Mouse (Mus musculus): ENCODE data around the gene A430033K04Rik.
A peak's percentile ranks its signal among the peaks of the same experiment; 100 is the strongest.

Gene A430033K04Rik

DNA sequence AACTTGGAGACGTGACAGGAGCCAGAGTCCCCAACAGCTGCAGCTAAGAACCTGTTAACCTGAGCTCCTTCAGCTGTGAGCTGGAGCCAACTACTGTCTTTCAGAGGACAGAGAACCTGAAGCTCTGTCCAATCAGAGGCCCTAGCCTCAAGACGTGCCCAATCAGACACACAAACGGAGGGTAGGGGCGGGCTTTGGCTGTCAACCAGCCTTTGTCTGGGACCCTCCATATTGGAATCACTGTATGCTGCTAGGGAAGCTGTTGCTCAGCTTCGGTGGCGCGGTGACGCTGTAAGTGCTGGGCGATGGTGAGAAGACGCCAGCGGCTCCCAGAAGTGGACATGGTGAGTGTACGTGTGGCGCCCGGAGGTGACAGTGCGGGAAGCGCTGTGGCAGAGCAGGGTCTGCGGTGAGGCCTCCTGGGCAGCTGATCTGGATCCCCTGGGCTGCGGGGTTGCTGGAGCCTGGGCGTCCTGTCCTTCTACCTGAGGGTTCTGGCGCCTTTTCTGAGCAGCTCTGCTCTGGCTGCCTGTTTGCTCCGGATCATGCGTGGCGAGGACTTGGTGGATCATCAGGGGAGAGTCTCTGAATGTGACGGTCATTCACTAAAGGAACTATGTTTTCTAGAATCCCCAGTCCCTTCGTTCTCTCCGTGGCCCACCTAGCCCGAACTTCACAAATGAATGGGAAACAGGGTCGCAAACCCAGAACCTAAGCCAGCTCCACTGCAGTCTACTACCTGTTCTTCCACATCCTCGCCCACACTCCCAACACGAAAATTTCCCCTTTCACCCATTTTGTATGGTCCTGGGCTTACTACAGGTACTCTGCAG, at the start of gene A430033K04Rik:
Gene A430033K04Rik, plus strand, starts transcription at position 215 of the 833 bp plus-strand sequence.
- DNase-seq (ENCODE audit: inconsistent age in 2 of 2, low spot score in 1 of 2): peak; percentile 93 to 98

DNA sequence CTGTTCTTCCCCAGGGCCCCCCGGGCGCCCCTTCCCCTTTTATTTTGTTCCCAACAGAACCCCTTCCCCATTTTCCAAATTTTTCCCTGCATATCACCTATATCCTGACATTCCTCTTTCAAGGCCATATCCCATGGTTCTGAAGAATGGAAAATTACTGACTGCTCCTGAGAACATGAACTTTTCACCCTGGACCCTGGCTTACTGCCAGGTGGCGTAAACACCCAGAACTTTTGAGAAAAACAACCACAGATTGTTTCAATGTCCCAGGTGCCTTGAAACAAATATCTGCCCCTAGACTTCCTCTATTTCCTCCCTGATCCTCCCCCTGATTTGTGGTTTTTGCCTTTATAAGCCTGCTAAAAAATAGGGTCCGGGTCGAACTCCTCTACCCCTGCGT, 35.3 kb upstream of the A430033K04Rik start:
- no peak for DNase-seq (ENCODE audit: inconsistent age in 2 of 2, low spot score in 1 of 2)

DNA sequence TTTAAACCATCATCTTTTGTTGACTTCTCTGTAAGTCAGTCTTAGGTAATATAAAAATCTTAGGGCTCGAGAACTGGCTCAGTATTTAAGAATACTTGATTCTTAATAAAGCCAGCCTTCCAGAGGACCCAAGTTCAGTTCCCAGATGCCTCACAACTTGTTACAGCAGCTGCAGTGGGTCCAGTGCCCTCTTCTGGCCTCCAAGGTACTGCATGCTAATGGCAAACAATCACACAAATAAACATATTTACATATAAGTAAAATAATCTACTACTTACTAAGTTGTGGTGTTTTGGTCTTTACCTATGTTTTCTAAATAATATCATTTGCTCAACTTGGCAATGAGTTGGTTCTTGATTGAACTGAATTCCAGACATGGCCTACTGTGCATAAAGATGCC, 4.3 kb upstream of the A430033K04Rik start:
- no peak for DNase-seq (ENCODE audit: inconsistent age in 2 of 2, low spot score in 1 of 2)

DNA sequence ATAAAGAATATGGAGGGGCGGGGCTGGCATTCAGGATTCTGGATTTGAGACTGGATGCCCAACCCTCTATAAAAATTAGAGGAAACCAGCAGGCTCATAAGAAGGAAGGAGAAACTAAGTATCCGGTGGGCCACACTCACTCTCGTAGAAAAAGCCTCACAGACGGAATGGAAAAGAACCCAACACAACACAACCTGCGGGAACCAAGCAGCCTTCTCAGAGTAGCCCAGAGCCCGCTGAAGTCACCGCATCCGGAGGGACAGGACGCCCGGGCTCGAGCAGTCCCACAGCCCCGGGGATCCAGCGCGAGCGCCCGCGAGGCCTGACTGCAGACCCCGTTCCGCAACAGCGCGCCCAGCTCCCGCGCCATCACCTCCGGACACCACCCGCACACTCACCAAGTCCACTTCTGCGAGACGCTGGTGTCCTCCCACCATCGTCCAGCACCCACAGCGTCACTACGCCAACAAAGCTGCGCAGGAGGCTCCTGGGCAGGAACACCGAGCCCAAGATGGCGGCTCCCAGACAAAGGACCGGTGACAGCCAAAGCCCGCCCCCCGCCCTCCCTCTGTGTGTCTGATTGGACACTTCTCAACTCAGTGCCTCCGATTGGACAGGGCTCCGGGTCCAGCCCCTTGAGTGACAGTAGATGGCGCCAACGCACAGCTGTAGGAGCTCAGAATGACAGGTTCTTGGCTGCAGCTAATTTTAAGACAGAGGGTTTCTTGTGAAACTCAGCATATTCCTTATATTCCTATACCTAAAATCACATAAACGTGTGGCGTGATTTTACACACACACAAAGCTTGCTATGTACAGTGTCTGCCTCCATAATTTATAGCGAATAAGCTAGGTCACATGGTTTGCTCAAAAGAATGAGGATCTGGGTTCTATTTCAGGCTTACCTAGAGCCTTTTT, 3.2 kb upstream of the A430033K04Rik start, which contains the start of gene Zfp68:
Gene Zfp68, minus strand, starts transcription at position 551 of the 918 bp plus-strand sequence.
- peak; percentile 93 to 97 for DNase-seq (ENCODE audit: inconsistent age in 2 of 2, low spot score in 1 of 2)

DNA sequence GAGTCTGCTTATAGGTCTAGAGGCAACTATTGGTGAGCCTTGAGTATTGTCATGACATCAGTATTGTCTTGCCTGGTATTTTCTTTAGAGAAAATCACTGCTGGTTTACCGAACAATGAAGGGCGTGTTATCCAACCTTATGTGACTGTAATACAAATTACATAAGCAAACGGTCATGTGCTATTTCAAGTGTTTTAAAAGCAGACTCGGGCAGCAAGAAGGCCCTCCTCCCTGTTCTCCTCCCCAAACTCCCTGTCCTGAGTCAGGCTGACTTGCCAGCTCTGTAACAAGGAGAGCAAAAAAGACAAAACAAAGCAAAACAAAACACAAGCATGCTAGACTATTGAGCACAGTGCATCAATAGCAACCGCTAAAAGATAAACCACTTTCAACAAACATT, 1.8 kb upstream of the A430033K04Rik start:
- no peak for DNase-seq (ENCODE audit: inconsistent age in 2 of 2, low spot score in 1 of 2)

DNA sequence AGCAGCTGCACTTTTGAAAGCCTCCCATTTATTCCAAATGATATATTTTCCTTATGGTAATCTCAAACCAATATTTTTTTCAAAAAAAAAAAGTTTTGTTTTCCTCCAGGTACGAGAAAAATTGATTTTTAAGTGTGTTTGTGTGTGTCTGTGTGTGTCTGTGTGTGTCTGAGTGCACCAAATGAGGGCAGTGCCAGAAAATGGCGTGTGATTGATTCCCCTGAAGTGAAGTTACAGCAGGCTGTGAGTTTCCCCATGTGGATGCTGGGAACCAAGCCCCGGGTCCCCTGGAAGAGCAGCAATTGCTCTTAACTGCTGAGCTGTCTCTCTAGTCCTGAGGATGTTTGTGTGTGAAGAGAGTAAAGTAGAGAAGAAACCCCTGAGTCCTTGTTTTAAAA, 818 bp downstream of the A430033K04Rik start:
- no peak for DNase-seq (ENCODE audit: inconsistent age in 2 of 2, low spot score in 1 of 2)

DNA sequence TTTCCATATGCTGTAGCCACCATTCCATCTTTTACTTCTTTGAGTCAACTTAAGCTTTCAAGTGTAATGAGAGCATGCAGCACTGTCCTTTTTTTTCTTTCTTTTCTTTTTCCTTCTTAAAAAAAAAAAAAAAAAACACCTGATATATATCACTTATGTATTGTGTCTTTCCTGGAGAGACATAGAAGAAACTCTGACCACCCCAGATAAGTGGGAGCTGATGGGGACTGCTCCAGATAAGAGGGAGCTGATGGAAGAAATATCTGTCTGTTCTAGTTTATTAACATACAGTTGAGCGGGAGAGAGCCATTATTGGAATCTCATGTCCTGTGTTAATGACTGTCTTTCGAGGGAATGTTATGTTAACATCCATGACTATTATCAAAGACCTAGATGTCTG, 13.8 kb downstream of the A430033K04Rik start:
- DNase-seq (ENCODE audit: inconsistent age in 2 of 2, low spot score in 1 of 2): no peak

DNA sequence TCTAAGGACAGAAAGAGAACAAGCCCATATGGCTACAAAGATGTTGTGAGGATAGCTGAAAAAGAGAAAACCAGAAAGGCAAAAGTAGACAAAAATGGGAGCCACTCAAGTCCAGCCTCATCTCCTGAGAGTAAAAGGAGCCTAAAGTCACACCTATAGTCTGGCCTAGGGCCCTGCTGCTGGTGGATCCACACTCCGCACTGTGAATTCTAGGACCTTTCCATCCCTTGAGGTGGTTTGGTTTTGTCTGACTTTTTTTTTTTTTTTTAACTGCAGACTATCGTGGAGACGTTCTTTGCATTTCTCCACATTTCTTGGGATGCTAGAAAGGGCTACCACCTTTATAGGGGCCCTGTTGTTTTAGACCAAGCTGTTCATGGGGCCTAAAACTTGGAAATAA, 18.4 kb downstream of the A430033K04Rik start:
- DNase-seq (ENCODE audit: inconsistent age in 2 of 2, low spot score in 1 of 2): no peak

DNA sequence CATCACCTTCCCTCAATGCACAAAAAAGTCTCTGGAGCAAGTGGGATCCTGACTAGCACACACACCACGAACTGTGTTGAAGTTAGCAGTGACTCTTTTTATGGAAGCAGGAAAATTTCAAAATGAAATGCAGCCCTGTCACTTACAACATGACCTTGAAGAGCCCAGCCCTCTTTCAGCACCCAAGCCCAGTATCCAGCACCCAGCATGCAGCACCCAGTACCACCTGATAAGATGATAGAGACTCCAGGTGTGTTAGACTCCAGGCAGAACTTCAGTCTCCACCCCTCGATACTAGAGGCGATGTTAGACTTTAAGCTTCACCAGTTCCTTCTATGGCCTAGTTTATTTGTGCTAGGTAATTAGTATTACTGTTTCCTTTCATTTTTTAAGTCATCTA, 19.1 kb downstream of the A430033K04Rik start:
- DNase-seq (ENCODE audit: inconsistent age in 2 of 2, low spot score in 1 of 2): no peak

DNA sequence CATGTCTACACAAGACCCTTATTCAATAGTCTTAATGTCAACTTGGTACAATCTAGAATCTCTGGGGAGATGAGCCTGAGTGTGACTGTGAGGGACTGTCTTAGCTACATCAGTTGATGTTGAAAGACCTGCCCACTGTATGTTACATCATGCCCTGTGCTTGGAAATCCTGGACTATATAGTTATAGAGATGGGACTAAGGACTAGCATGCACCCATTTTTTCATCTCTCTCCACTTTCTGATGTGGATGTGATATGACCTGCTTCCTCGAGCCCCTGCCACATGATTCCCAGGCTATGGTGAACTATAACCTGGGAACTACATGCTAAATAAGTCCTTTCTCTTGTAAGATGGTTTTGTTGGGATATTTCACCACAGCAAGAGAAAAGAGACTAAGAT, 30.3 kb downstream of the A430033K04Rik start:
- DNase-seq (ENCODE audit: inconsistent age in 2 of 2, low spot score in 1 of 2): no peak

DNA sequence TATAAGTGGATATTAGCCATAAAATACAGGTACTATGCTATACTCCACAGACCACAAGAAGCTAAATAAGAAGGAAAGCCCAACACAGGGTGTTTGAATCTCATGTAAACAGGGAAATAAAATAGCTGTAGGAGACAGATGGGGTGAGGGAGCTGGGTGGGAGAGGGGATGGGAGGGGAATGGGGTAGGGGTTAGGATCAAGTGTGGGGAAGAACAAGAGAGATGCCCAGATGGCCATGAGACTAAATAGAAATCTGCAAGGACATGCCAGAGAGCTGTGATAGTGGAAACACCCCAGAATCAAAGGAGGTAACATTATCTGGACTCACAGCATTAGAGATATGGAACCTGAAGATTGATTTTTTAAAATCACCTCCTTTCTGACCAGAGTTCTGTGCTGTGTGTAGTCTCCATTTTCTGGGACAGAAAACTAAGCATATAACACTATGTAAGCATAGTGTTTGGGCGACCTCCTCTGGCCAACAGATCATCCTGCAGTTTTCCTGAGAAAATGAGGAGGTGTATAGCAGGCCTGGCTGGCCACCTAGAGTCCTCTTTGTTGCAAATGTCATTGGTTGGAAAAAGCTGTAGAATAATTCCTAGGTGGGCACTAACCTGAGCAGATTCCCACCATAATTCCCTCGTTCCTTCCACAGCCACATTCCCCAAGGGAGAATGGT, 34.0 kb downstream of the A430033K04Rik start:
- DNase-seq (ENCODE audit: inconsistent age in 2 of 2, low spot score in 1 of 2): peak; percentile 23 to 68

DNA sequence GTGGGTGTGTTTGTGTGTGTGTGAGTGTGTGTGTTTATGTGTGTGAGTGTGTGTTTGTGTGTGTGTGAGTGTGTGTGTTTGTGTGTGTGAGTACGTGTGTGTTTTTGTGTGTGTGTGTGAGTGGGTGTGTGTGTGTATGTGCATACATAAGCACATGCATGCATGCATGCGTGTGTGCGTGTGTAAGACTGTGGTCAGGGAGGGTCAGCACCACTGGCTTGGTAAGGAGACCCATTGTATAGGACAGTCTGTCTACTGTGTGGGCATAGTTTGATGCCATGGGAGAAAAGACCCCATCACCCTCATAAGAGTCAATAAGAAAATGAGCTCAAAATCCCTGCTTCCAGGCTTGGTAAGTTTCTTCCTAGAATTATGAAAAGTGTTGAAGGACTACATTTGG, 34.7 kb downstream of the A430033K04Rik start:
- DNase-seq (ENCODE audit: inconsistent age in 2 of 2, low spot score in 1 of 2): no peak

DNA sequence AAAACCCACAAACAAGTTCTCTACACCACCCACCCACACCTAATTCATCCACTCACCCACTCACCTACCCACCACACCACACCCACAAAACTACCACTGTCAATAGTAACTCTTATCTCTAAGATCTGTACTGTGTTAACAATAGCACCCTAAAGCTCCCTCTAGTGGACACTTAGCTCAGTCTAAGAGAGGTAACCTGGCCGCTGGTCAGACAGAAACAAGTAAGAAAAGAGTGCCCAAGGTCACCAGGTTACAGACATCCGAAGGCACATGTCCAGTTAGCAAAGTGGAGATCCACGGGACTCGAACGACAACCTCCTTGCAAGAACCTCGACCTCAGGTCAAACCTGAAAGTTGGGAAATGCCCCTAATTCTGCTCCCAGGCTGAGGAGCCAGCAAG, 35.2 kb downstream of the A430033K04Rik start:
- DNase-seq (ENCODE audit: inconsistent age in 2 of 2, low spot score in 1 of 2): peak; percentile 14 to 78

DNA sequence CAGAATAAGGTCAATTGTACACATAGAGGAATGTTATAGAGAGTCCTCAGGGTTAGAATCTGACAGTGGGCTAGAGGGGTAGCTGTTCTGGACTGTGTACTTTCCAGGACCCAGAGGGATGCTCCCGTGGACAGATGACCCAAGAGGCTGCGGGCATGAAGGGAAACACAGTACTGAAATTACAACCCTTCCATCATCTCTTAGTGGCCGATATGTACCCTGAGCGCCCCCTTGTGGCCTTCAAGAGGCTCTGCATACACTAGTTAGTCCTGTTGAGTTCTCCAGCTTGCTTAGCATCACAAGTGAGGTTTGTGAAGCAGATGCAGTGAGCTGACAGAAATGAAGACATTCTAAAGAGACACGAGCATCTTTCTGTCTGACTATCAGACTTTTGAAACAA, 36.3 kb downstream of the A430033K04Rik start:
- peak; percentile 30 to 70 for DNase-seq (ENCODE audit: inconsistent age in 2 of 2, low spot score in 1 of 2)

DNA sequence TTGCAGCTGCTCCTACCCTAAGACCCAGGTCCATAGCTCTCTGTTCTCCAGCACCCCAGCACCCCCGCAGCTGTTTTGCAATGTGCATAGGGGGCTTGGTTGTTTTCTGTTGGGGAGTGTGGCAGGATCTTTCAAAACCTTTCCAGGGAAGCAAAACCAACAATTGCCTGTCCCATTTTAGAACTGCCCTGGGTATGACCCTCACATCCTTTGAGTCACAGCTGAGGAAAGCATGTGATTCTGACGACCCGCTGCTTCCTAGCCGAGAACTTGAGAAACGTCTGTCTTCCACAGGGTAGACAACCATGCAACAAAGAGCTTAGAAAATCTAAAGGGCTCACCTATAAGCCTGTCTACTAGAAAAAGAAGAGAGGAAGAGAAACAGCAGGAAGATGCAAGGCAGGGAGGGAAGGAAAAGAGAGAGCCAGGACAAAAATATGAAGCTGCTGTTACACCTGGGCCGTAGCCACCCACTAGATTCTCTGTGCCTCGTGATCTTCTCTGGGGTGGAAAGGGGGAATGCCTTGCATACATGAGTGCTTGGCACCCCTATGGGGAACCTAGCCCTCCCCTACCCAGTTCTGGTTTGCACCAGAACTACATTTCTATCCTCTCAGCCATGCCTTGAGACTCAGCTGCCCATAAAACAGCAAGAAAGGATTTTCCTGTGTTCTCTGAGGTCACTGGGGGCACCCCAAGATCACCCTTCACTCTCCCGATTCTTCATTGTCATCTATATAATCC, 60.5 kb downstream of the A430033K04Rik start:
- DNase-seq (ENCODE audit: inconsistent age in 2 of 2, low spot score in 1 of 2): peak; percentile 11 to 36

DNA sequence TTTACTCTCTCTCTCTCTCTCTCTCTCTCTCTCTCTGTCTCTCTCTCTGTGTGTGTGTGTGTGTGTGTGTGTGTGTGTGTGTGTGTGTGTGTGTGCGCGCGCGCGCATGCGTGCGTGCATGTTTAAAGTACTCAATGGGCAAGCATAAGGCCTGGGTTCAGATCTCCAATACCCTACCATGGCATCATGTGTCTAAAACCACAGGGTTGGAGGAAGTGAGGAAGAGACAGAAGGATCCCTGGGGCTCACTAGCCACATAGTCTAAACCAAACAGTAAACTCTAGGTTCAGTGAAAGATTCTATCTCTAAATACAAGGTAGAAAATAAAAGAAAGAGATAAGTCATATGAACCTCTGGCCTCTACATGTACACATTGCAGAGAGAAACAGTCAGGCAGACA, 61.2 kb downstream of the A430033K04Rik start:
- DNase-seq (ENCODE audit: inconsistent age in 2 of 2, low spot score in 1 of 2): no peak

DNA sequence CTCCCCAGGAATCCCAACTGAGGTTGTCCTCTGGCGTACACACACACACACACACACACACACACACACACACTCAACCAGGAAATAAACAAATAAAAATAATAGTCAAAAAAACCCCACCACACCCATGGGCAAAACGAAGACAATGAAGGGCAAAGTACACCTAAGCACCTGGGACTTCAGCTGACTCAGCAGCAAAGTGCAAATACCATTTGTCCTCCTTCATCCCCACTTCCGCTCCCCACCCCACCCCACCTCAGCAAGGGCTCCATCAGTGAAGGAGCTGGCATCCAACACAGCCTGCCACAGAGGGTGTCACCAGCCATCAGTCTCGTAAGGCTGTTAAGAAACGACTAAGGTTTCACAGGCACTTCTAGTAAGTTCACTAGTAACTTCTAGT, 64.8 kb downstream of the A430033K04Rik start:
- DNase-seq (ENCODE audit: inconsistent age in 2 of 2, low spot score in 1 of 2): no peak

DNA sequence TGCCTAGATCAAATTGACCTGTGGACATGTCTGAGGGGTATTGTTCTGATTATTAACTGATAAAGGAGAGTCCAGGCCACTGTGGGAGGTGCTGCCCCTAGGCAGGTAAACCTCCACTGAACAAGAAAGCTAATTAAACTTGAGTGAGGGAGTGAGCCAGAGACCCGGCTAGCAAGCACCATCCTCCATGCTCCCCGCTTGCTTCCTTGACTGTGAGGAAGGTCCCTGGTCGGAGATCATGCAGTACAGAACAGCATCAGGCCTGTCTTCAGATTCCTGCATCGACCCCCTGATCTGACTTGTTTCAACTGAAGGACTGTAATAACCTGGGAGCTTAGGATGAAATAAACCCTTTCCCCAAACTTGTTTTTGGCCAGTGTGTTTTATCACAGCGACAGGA, 66.6 kb downstream of the A430033K04Rik start:
- DNase-seq (ENCODE audit: inconsistent age in 2 of 2, low spot score in 1 of 2): no peak

DNA sequence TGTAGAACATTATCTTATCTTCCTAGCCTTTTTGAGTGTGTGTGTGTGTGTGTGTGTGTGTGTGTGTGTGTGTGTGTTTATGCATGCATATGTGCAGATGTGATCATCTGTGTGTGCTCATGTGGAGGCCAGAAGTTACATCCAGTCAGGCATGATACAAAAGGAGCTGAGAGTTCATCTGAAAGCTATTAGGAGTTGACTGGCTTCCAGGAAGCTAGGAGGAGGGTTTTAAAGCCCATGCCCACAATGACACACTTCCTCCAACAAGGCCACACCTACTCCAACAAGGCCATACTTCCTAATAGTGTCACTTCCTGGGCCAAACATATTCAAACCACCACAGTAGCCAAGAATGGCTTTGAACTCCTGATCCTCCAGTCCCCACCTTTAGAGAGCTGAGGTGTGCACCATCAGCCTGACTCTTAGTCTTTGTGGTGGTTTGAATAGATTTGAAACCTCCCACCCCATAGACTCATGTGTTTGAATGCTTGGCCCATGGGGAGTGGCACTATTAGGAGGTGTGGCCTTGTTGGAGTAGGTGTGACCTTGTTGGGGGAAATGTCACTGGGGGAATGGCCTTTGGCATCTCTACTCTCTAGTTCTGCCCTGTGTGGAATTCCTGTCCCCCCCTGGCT, 70.4 kb downstream of the A430033K04Rik start:
- no peak for DNase-seq (ENCODE audit: inconsistent age in 2 of 2, low spot score in 1 of 2)

DNA sequence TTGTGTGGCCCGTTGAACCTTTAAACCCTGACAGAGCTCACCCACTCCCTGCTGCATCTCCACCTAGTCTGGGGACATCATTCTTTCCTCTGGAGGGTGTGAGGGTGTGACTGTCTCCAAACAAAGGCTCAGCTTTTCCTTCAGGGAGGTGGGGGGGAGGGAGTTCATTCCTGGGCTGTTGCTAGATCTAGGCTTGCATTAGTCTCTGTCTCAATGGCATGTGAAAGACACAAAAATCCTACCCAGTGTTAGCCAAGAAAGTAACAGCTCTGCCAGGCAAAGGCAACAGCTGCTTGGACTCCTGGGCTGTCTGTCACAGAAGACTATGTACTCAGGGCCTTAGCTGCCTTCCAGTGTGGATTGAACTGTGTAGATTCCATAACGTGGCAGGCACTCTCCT, 71.4 kb downstream of the A430033K04Rik start:
- DNase-seq (ENCODE audit: inconsistent age in 2 of 2, low spot score in 1 of 2): no peak

All from adrenal gland, adult (tissue).